Mouse (Mus musculus) CH12F3 (cell line): ENCODE measurements at regions not wholly inside any gene's neighbourhood (a gene's known extent, or its start where the extent isn't known, plus 50 kb on each side); places are given as distances from the start of the nearest gene placed in this dataset.

Experiments used
- in situ Hi-C: fragments of 300-500 bp; cut with MboI; formaldehyde crosslinking; loops from 2 replicates; pipeline ENCODE4 v1.14.3; 2020; ENCODE audit warnings: low sequenced_read_pairs

- in situ Hi-C loops = loop anchor here (25.0 kb wide), 1 partner anchor 190 kb away; no protein-coding TSS in a partner anchor
Observed at GRCm38 (mm10) chr9:31971801-31972628, 58.8 kb upstream of the Barx2 start.

- in situ Hi-C loops = loop anchor here (25.0 kb wide), 1 partner anchor 190 kb away; no protein-coding TSS in a partner anchor
Observed at GRCm38 (mm10) chr9:31972629-31972993, 59.3 kb upstream of the Barx2 start.

GRCm38 (mm10) chr9:31976191-31976590 is 62.9 kb upstream of the Barx2 start:
- in situ Hi-C loops = no loop called here

GRCm38 (mm10) chr9:31978071-31978470 is 64.8 kb upstream of the Barx2 start:
- in situ Hi-C loops = no loop called here

DNA sequence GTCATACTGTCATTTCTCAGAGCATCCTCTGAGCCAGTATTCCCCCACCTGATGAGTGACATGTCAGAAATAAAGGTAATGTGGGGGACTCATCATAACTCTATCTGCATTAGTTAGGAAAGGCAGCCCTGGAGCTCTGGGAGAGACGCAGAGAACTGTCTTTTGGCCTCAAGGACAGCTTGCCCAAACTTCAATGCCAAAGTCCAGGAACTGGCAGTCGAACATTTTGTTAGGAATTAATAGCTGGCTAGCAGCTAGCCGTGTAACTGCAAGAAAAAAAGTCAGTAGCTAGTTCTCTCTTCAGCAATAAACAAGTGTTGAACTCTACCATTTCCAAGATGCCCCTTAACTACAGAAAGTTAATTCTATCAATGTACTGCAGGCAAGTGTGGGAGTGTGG is 65.9 kb upstream of the Barx2 start:
- in situ Hi-C loops = no loop called here

GRCm38 (mm10) chr9:31980459-31980858 is 67.2 kb upstream of the Barx2 start:
- in situ Hi-C loops = no loop called here

- in situ Hi-C loops = no loop called here
Observed at GRCm38 (mm10) chr9:31983759-31984586, 70.7 kb upstream of the Barx2 start.

GRCm38 (mm10) chr9:31988826-31989225 is 75.6 kb upstream of the Barx2 start:
- in situ Hi-C loops = no loop called here

DNA sequence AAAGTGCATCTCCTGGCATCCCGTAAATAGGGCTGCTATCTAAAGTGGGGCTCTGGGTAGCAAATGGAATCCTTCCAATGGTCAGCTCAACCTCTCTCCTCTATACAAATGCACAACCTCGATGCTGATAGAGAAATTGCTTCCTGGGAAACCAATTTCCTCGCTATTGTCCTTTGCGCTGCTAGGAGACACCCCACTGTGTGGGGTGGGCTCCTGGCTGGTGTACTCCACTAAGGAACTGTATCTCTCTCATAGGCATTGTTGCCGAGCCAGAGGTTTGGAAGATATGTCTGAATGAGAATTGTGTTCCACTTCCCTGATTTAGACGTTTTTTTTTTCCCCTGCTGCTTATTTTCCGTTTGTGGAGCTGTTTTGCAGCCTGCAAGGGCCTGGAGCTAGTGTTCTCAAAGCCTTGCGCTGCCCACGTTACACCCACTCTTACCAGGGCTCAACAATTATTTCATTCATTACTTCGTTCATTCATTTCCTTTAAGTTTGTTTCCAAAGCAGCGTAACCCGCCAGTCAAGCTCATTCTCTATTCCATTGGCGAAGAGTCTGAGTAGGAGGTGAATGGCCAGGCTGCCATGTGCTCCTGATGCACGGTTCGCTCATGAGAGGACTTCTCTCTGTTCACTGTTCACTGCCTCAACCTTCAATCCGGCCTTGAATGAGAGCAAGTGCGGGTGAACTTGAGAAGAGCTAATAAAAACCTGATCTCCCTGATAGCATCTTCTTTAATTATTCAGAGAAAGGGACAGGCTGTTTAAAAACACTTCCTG is 76.5 kb upstream of the Barx2 start:
- in situ Hi-C loops = no loop called here

GRCm38 (mm10) chr9:31990456-31990855 is 77.2 kb upstream of the Barx2 start:
- in situ Hi-C loops = no loop called here

DNA sequence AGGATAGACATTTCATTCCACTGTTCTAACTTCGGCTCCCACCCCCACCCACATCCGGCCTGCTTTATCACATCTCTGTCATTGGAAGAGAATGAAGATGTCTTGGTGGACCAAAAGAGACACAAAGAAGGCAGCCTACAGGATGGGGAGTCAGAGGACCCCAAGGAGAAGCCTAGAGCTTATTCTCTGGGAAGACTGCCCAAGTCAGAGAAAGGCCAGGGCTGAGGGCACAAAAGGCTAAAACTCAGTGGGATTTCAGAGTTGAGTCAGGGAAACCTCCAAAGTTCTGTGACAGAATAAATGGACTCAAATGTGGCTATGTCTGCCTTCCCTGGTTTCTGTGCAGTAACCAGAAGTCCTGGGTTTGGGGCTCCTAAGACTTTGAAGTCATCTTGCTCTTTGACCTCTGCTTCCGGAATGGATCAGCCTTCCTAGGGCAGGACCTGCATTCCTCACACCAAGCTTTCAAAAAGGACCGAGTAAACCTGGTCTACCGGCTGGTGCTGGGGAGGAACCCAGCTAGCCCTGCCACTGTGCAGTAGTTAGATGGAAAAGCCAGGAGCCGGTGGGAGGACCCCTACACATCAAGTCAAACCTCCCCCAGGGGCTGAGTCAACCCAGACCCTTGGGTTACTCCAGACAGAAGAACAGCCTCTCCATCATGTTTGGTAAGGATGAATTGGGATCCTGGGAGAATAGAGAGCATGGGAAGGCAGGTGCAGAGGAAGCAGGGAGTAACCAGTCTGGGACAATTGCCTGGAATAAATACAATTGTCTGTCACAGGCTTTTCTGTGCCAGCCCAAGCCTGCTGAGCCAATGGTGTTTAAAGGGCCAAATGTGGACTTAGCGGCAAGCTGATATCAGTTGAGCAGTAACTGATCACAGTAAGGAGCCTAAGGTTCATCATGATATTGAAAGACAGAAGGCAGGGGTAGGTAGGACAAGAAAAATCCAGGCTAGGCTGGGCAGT is 80.7 kb upstream of the Barx2 start:
- in situ Hi-C loops = no loop called here

- in situ Hi-C loops = no loop called here
Observed at GRCm38 (mm10) chr9:31995101-31995500, 81.8 kb upstream of the Barx2 start.

- in situ Hi-C loops = no loop called here
Observed at GRCm38 (mm10) chr9:31995700-31996099, 82.4 kb upstream of the Barx2 start.

- in situ Hi-C loops = no loop called here
Observed at GRCm38 (mm10) chr9:31996466-31997177, 83.4 kb upstream of the Barx2 start.

- in situ Hi-C loops = no loop called here
Observed at GRCm38 (mm10) chr9:31997178-31998097, 84.2 kb upstream of the Barx2 start.

- in situ Hi-C loops = no loop called here
Observed at GRCm38 (mm10) chr9:31998488-31999280, 85.4 kb upstream of the Barx2 start.

DNA sequence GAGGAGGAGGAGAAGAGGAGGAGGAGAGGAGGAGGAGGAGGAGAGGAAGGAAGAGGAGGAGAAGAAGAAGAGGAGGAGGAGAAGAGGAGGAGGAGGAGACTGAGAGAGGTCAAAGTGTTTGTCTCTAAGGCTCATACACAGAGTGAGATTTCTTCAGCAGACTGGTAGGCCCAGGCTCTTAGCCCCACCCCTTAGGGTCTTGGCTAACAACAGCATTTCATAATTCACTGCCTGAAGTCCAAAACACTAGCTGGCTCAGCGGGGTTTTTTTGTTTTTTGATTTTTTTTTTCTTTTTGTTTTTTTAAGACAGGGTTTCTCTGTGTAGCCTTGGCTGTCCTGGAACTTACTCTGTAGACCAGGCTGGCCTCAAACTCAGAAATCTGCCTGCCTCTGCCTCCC is 86.5 kb upstream of the Barx2 start:
- in situ Hi-C loops = no loop called here

- in situ Hi-C loops = no loop called here
Observed at GRCm38 (mm10) chr9:32002924-32003323, 89.7 kb upstream of the Barx2 start.
